In the genomic region with DNA sequence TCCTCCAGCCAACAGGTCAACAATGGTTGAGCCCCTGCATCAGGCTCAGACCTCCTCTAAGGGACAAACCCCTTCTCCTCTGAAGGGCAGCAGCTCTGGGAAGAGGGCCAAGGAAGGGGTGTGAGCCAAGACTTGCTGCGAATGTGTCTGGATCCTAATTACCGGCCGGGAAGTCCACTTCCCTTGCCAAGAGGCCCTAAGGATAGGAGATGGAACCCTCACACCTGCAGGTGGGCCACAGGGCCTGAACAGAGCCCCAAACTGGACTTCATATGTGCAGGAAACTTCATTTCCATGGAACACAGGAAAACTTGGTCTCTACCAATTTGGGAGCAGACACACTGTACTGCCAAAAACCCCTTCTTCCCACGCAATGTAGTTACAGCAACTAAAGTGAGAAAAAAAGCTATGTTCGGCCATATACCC, we compare ENCODE assay signal across 10 mouse cellular contexts. TPM values are rescaled to one million over a fixed set of nuclear protein-coding genes. Genes with fewer than 3 reads are reported as not detected.
DNase-seq lines count a peak whose midpoint lies in the region; ATAC-seq and TF ChIP-seq lines count a peak whose summit lies in the region.
"Had no signal": no experiment of that assay in that cellular context is flagged by ENCODE, and none has a peak within 500 bp of the region (broad histone marks: within the 10 kb centered on the region; RNA-seq: fewer than 3 reads in every experiment).

No protein-coding gene starts in this region.

- no peak overlapping the region for H3K4me2 ChIP-seq in kidney, embryonic 14.5 days (replicated peaks; ENCODE audit: low read depth, low read length)
- H3K4me2 ChIP-seq: limb, embryonic 13.5 days had no signal

- no peaks in the 10 kb centered on the region for H3K36me3 ChIP-seq in kidney, adult 2 months (ENCODE audit: control insufficient read depth, insufficient read depth, low read length)
- H3K36me3 ChIP-seq in kidney, embryonic 14.5 days (ENCODE audit: control insufficient read depth, insufficient read depth, low read length) = no peaks in the 10 kb centered on the region
- H3K36me3 ChIP-seq: limb, embryonic 13.5 days had no signal

- WGBS in kidney, adult 2 months = 32% methylated on average over 5 of the region's 5 CpGs
- 68% methylated on average over 5 of the region's 5 CpGs for WGBS in kidney, embryonic 14.5 days

- no peak overlapping the region for H3K4me3 ChIP-seq in kidney, adult 2 months (ENCODE audit: insufficient read depth, low read depth, low read length)
- no peak overlapping the region for H3K4me3 ChIP-seq in kidney, embryonic 14.5 days (ENCODE audit: low read length)
- H3K4me3 ChIP-seq: erythroblast, embryonic 14.5 days; limb, embryonic 13.5 days had no signal

- peak; percentile 78 for DNase-seq in kidney, adult 2 months
- peak; percentile 92 to 95 for DNase-seq in cerebellum, postnatal 10 days
- peak; percentile 68 to 75 for DNase-seq in heart, postnatal 14 days
- peak; percentile 28 to 45 for DNase-seq in lung, adult 18-20 months
- no peak for DNase-seq in urinary bladder, postnatal 4 days (ENCODE audit: low spot score in 2 of 2)
- no peak for DNase-seq in urinary bladder, adult 18-20 months (ENCODE audit: low spot score in 2 of 2)

- no peak overlapping the region for H3K27ac ChIP-seq in kidney, adult 2 months (ENCODE audit: insufficient read depth, low read depth, low read length)
- no peak overlapping the region for H3K27ac ChIP-seq in kidney, embryonic 14.5 days (ENCODE audit: low read depth, low read length)
- H3K27ac ChIP-seq: limb, embryonic 13.5 days had no signal

- TF ChIP-seq POLR2A in kidney, adult 2 months (IDR thresholded peaks at IDR 0.05; ENCODE audit: low read depth, low read length) = no peak

- no peaks in the 10 kb centered on the region for H3K9me3 ChIP-seq in kidney, embryonic 14.5 days (ENCODE audit: control insufficient read depth, low read length)
- H3K9me3 ChIP-seq: limb, embryonic 13.5 days had no signal

- no peak for ATAC-seq in kidney, embryonic 14.5 days (ENCODE audit: low FRiP score, low TSS enrichment)
- no peak for ATAC-seq in inflammation-experienced regulatory T-cells, adult 6 months

- intact Hi-C loops in heart, postnatal 14 days (cut with DNase I) = no loop called here

- H3K4me1 ChIP-seq in kidney, adult 2 months (ENCODE audit: control insufficient read depth, insufficient read depth, low read length) = peaks cover 9% of the 10 kb centered on the region
- H3K4me1 ChIP-seq in kidney, embryonic 14.5 days (ENCODE audit: control insufficient read depth, insufficient read depth, low read length) = no peaks in the 10 kb centered on the region
- H3K4me1 ChIP-seq: limb, embryonic 13.5 days had no signal

- no peak overlapping the region for H3K9ac ChIP-seq in kidney, embryonic 14.5 days (ENCODE audit: low read depth, low read length)
- H3K9ac ChIP-seq: limb, embryonic 13.5 days had no signal

- TF ChIP-seq CTCF in kidney, adult 2 months (conservative IDR thresholded peaks at IDR 0.05; ENCODE audit: insufficient read depth, insufficient read length, low read depth, low read length) = no peak

- no peaks in the 10 kb centered on the region for H3K27me3 ChIP-seq in kidney, adult 2 months (replicated peaks; ENCODE audit: control insufficient read depth, insufficient read depth, low read length)
- no peaks in the 10 kb centered on the region for H3K27me3 ChIP-seq in kidney, embryonic 14.5 days (ENCODE audit: control insufficient read depth, insufficient read depth, low read length)
- H3K27me3 ChIP-seq: limb, embryonic 13.5 days had no signal

RNA-seq across cellular contexts. Expression of a gene that starts 27.7 kb away (rescaled TPM):
- polyA plus RNA-seq in kidney, adult 2 months (2012; rRNA removed) = 8.9 and 9.4 TPM in 2 replicates
- polyA plus RNA-seq in kidney, embryonic 14.5 days (2014; fragmentation: Nextera tagmentation; extraction: Ambion mirVana) = 0.20 and 0.29 TPM in 2 replicates
- under 1 TPM in 1 of 2 experiments, not detected in 1; 0.10 TPM for total RNA-seq in heart, postnatal 14 days (2021)
- polyA plus RNA-seq in inflammation-experienced regulatory T-cells, adult 6 months (2017; shearing (Covaris generic)) = 1 to 10 TPM in 1 of 3 experiments, under 1 TPM in 2; 0.24 to 1.2 (median 0.25) TPM

RNA-seq across cellular contexts. Expression of a gene that starts 32.9 kb away (rescaled TPM):
- polyA plus RNA-seq in kidney, adult 2 months (2012; rRNA removed) = 102 TPM in 2 replicates
- polyA plus RNA-seq in kidney, embryonic 14.5 days (2014; fragmentation: Nextera tagmentation; extraction: Ambion mirVana) = 2.0 and 2.4 TPM in 2 replicates
- 10 to 100 TPM; 16.5 to 16.8 TPM for total RNA-seq in heart, postnatal 14 days (2021)
- polyA plus RNA-seq in inflammation-experienced regulatory T-cells, adult 6 months (2017; shearing (Covaris generic)) = not detected

Comparison
In these comparisons a context has a peak if more than half of its experiments do, and no peak if none do; other contexts are left out.
1. RNA of a gene that starts 32.9 kb away (polyA plus RNA-seq): 102 TPM in kidney, adult 2 months; 2.0 to 2.4 TPM in kidney, embryonic 14.5 days and not detected in inflammation-experienced regulatory T-cells, adult 6 months; every median in the first group is over 10 times any median in the second.
2. DNase-seq: peak in kidney, adult 2 months (single experiment), cerebellum, postnatal 10 days (2 of 2), heart, postnatal 14 days (2 of 2) and lung, adult 18-20 months (2 of 2); none in urinary bladder, postnatal 4 days (0 of 2) and urinary bladder, adult 18-20 months (0 of 2).